Mouse (Mus musculus) hindbrain, embryonic 15.5 days (tissue): ENCODE measurements at regions not wholly inside any gene's neighbourhood (a gene's known extent, or its start where the extent isn't known, plus 50 kb on each side); places are given as distances from the start of the nearest gene placed in this dataset.

ENCODE experiments used
- ATAC-seq: fragments of 200-750 bp; cut with Nextera tagmentation; 2 replicates; pipeline ENCODE4 v1.8.0; 2017; ENCODE audit warnings: low read depth, moderate number of reproducible peaks, moderate TSS enrichment; ENCODE audit not compliant: low FRiP score
- H3K27ac ChIP-seq: fragments of 300-500 bp; sonication (generic); replicated peaks from 2 replicates; pipeline ENCODE4 v1.5.1; 2015; ENCODE audit warnings: mild to moderate bottlenecking, inconsistent platforms
- H3K27me3 ChIP-seq: fragments of 300-500 bp; sonication (generic); 2 replicates; pipeline ENCODE4 v1.6.1; 2015; ENCODE audit warnings: control low read depth, inconsistent platforms
- H3K36me3 ChIP-seq: fragments of 300-500 bp; sonication (generic); 2 replicates; pipeline ENCODE4 v1.6.1; 2015; ENCODE audit warnings: control low read depth, inconsistent platforms
- H3K4me1 ChIP-seq: fragments of 300-500 bp; sonication (generic); replicated peaks from 2 replicates; pipeline ENCODE4 v1.6.1; 2015; ENCODE audit warnings: control low read depth, inconsistent platforms
- H3K4me2 ChIP-seq: fragments of 300-500 bp; sonication (generic); 2 replicates; pipeline ENCODE4 v1.6.1; 2015; ENCODE audit warnings: moderate library complexity, mild to moderate bottlenecking, inconsistent platforms
- H3K4me3 ChIP-seq: fragments of 300-500 bp; sonication (generic); 2 replicates; pipeline ENCODE4 v1.5.1; 2015; ENCODE audit warnings: mild to moderate bottlenecking, inconsistent platforms
- H3K9ac ChIP-seq: fragments of 300-500 bp; sonication (generic); 2 replicates; pipeline ENCODE4 v1.6.1; 2015; ENCODE audit warnings: inconsistent platforms
- H3K9me3 ChIP-seq: fragments of 300-500 bp; sonication (generic); 2 replicates; pipeline ENCODE4 v1.6.1; 2016; ENCODE audit warnings: control low read depth, inconsistent platforms
- WGBS: fragments of 180-500 bp; shearing (Covaris S2); methylation state at CpG from one replicate; pipeline ENCODE4 v1.1.7; 2015; 5-methylcytosine and 5-hydroxymethylcytosine counted together

DNA sequence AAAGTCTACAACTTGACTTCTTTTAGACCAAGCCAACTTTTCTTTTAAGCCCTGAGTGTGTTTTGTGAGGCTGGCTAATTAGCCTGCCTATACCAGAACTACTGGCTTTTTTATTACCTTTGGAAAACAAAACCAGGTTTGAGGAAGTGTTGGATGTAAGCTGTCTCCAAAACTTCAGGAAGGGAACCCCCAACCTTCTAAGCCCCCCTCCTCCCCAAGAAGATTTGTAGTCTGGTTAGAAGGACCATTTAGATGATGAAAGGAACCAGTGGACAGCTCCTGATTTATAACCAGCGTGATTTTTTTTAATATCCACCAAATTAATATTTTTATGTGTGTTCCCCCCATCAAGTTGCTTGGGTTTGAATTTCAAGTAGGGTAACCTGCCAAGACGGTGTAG, 236.1 kb upstream of the Nfe2l3 start:
- 81% methylated on average over 2 of the region's 2 CpGs for WGBS
- H3K9ac ChIP-seq = no peak overlapping the region
- no peak overlapping the region for H3K4me3 ChIP-seq
- no peaks in the 10 kb centered on the region for H3K9me3 ChIP-seq
- peaks cover 7% of the 10 kb centered on the region for H3K4me1 ChIP-seq
- no peak overlapping the region for H3K4me2 ChIP-seq
- H3K36me3 ChIP-seq = no peaks in the 10 kb centered on the region
- peaks cover 2% of the 10 kb centered on the region; the same call in 1 of the 2 replicates for H3K27me3 ChIP-seq
- no peak overlapping the region for H3K27ac ChIP-seq
- ATAC-seq = no peak

DNA sequence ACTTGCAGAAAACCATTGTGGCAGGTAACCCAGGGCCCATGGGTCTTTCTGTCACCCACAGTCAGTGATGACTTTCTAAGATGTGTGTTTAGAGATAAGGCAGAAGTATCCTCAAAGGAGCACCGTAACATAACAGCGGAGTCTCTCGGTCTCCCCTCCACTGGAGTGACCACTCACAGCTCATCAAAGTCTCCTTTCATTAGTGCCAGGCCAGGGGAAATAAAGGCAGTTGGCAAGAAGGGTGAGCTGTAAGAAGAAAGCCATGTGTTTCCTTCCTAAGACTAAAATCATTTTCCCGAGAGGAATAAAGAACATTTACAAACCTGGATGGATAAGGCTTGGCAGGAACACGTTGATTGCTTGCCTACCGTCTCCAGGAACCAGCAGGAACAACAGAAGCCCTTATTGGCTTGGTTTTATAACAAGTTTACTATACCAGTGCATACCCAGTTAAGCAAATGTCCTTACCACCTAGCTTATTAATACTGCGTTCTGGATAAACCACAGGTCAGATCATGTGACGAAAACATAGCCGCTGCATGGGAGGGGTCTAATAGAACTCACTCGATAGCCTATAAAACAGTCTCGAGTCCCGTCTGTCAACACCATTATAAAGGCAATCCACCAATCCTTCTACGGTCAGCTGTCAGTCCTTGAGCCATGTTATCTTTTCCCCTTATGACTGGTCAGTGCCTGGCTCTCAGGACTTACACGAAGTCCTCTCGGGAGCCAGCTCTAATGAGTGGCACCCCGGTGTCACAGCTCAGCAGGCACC, 235.3 kb upstream of the Nfe2l3 start:
- Histone ChIP-seq H3K4me1 (peaks cover 7% of the 10 kb centered on the region), H3K36me3 (no peaks in the 10 kb centered on the region), H3K9me3 (no peaks in the 10 kb centered on the region), H3K4me2 (no peak overlapping the region), H3K9ac (no peak overlapping the region), H3K27ac (no peak overlapping the region), H3K4me3 (no peak overlapping the region), H3K27me3 (no peaks in the 10 kb centered on the region)
- WGBS = 80% methylated on average over 16 of the region's 16 CpGs
- ATAC-seq = no peak

DNA sequence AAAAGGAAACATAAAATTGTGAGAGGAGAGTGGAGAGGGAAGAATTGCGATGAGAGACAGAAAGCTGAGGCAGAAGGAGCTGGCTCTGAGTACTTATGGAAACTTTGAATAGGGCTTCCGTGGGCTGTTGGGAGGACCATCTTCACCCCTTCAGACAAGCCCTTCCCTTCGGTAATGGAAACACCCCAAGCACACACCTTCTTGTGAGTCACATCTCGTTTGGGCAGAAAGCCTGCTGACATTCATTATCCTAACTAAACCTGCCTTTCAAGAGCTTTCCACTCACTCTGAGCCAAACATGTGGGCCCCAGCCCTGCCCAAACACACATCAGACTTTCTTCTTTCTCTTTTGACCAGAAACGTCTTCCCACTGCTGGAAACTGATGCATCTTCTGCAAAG, 232.3 kb upstream of the Nfe2l3 start:
- Histone ChIP-seq H3K9me3 (no peaks in the 10 kb centered on the region), H3K4me2 (no peak overlapping the region), H3K9ac (no peak overlapping the region), H3K4me1 (no peaks in the 10 kb centered on the region), H3K27me3 (no peaks in the 10 kb centered on the region), H3K36me3 (no peaks in the 10 kb centered on the region), H3K4me3 (no peak overlapping the region), H3K27ac (no peak overlapping the region)
- ATAC-seq = no peak
- 69% methylated on average over 5 of the region's 5 CpGs for WGBS

- Histone ChIP-seq H3K27ac (no peak overlapping the region), H3K4me1 (no peaks in the 10 kb centered on the region), H3K9me3 (no peaks in the 10 kb centered on the region), H3K36me3 (no peaks in the 10 kb centered on the region), H3K27me3 (no peaks in the 10 kb centered on the region), H3K4me2 (no peak overlapping the region), H3K9ac (no peak overlapping the region), H3K4me3 (no peak overlapping the region)
- no peak for ATAC-seq
- WGBS = 74% methylated on average over 14 of the region's 14 CpGs
These were observed 231.6 kb upstream of the Nfe2l3 start for GRCm38 (mm10) chr6:51200837-51201236.

DNA sequence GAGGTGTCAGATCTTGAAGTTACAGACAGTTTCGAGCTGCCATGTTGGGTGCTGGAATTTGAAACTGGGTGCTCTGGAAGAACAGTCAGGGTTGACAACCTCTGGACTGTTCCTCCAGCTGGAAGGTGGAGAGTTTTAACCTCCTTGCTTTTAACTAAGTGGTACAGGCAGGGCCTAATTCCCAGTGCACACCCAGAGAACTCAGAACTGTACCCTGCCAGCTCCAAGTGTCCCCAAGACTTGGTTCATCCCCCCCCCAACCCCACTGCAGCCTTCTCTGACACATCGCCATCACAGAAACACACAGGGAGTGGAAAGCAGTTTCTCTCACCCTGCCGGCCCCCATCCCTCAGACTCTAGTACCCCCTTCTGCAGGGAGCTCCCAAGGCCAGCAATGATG, 228.2 kb upstream of the Nfe2l3 start:
- ATAC-seq = no peak
- Histone ChIP-seq H3K27me3 (no peaks in the 10 kb centered on the region), H3K4me3 (no peak overlapping the region), H3K4me2 (no peak overlapping the region), H3K27ac (no peak overlapping the region), H3K9me3 (no peaks in the 10 kb centered on the region), H3K4me1 (peaks cover 16% of the 10 kb centered on the region), H3K9ac (no peak overlapping the region), H3K36me3 (no peaks in the 10 kb centered on the region)
- WGBS = 78% methylated on average over 3 of the region's 3 CpGs

DNA sequence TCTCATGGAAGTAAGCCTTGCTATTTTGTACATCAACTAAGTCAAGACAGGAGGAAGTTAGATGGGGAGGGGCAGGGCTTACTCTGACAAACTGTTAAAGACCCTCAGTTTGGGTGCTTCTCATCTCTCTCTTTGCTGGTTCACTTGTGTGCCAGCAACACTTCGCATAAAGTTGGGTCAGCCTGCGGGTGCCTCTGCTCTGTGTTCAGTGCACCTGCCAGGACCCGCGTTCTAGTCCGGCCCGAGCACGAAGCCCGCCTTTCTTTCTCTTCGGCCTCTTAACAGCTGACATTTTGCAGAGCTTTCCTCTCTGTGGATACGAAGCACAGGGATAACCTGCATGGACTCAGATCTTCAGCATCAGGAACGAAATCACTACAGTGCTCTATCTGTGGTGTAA, 227.1 kb upstream of the Nfe2l3 start:
- WGBS = 84% methylated on average over 11 of the region's 11 CpGs
- Histone ChIP-seq H3K4me3 (no peak overlapping the region), H3K27ac (no peak overlapping the region), H3K9me3 (no peaks in the 10 kb centered on the region), H3K4me1 (peaks cover 25% of the 10 kb centered on the region), H3K27me3 (no peaks in the 10 kb centered on the region), H3K4me2 (no peak overlapping the region), H3K36me3 (no peaks in the 10 kb centered on the region), H3K9ac (no peak overlapping the region)
- ATAC-seq = no peak

DNA sequence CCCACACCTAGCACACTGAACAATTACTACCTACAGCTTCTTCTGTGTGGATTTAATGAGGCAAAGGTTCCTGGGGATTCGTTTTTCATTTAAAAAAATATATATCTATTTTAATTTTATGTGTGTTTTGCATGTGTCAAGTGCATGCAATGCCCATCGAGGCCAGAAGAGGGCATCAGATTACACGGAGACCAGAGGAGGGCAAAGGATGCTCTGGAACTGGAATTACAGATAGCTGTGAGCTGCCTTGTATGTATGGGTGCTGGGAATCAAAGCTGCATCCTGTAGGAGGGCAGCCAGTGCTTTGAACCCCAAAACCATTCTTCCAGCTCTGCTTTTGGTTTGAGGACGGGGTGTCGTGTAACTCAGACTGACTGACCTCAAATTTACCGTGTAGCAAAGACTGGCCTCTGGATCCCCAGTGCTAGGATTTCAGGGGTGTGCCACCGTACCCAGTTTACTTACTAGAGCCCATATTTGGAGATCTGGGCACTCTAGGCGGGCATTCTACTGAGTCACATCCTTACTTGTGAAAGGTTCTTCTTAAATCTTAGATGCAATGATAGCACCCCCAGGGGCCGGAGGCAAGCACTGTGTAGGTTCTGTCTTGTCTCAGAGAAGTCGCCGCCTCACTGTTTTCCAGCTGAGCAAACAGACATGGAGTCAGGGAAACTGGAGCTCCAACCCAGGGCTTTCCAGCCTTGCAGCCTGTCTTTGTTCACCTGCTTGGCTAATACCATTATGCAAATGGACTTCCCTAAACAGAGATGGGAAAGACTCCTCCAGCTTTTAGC, 225.6 kb upstream of the Nfe2l3 start:
- Histone ChIP-seq H3K27ac (peak overlapping the region; percentile 81), H3K4me3 (no peak overlapping the region), H3K36me3 (no peaks in the 10 kb centered on the region), H3K4me2 (peak overlapping the region; percentile 58), H3K9ac (no peak overlapping the region), H3K27me3 (no peaks in the 10 kb centered on the region), H3K4me1 (peaks cover 25% of the 10 kb centered on the region), H3K9me3 (no peaks in the 10 kb centered on the region)
- 10% methylated on average over 11 of the region's 11 CpGs for WGBS
- no peak; the same call in 1 of the 2 replicates for ATAC-seq

DNA sequence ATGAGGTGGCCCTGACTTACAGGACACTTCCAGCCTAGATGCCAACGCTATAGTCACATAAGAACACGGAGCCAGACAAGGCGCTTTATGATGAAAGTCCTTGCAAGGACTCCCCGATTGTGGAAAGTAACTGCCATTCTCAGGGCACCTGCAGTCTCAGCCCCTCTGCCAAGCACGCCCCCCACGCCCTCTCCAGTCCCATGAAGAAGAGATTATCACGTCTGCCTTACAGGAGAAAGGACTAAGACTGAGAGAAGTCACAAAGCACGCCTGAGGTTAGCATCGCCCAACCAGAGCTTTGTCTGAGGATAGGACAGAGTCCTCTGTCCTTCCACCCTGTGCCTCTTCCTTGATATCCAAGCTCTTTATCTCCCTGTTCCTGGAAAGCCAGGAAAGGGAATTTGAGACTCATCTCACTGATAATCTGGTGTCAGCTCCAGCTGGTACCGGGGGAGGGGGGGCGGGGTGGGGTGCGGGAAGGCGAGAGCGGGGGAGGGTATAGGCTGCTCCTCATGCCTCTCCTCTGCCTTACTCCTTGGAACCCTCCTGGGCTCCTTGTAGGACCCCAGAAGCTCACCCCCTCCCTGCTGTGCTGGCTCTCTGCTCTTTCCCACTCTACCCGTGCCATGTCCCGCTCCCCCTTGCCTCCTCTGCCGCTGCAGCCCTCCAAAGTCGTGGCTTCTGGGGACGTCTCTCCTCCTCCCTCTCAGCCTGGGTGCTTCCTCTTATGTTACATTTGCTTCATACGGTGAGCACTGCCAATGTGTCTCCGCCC, 224.7 kb upstream of the Nfe2l3 start:
- no peaks in the 10 kb centered on the region for H3K27me3 ChIP-seq
- 5% methylated on average over 21 of the region's 21 CpGs for WGBS
- peaks cover 25% of the 10 kb centered on the region for H3K4me1 ChIP-seq
- peak overlapping the region; percentile 44 for H3K9ac ChIP-seq
- no peaks in the 10 kb centered on the region for H3K9me3 ChIP-seq
- H3K36me3 ChIP-seq = no peaks in the 10 kb centered on the region
- ATAC-seq = 0 out of 2 replicates have a peak, but pooled peaks have one; percentile 43
- peak overlapping the region; percentile 81 for H3K27ac ChIP-seq
- peak overlapping the region; percentile 23 for H3K4me3 ChIP-seq
- H3K4me2 ChIP-seq = peak overlapping the region; percentile 58

DNA sequence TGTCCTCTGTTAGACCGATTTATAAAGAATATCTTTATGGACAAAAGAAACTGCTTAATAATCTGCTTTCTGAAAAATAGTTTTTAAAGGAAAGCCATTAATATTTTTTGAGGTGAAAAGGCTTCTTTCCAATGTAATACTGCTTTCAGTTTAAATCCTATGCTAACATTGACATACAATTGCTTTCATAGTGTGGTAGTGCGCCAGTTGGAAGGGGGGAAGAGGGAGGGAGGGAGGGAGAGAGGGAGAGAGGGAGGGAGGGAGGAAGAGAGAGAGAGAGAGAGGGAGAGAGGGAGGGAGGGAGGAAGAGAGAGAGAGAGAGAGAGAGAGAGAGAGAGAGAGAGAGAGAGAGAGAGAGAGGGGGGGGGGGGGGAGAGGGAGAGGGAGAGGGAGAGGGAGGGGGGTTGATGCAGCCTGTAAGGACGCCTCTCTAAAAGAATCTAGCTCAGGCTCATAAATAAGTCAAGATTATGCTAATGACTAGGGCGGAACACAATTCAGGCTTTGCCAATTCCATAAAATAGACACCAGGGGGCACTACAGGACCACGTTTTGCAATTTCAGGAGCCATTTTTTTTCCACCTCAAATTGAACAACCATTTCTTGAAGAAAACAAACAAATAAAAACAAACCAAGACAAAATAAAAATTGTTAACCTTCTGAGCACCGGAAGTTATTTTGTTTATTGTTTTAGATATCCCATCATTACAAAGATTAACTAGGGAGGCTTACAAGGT, 223.6 kb upstream of the Nfe2l3 start:
- no peak overlapping the region for H3K9ac ChIP-seq

GRCm38 (mm10) chr6:51211418-51211817, 221.1 kb upstream of the Nfe2l3 start:
- WGBS = 44% methylated on average over 7 of the region's 7 CpGs
- no peaks in the 10 kb centered on the region for H3K27me3 ChIP-seq
- H3K4me1 ChIP-seq = peaks cover 30% of the 10 kb centered on the region
- H3K36me3 ChIP-seq = no peaks in the 10 kb centered on the region
- H3K9me3 ChIP-seq = no peaks in the 10 kb centered on the region
- no peak overlapping the region for H3K4me2 ChIP-seq
- H3K27ac ChIP-seq = no peak overlapping the region
- no peak overlapping the region for H3K4me3 ChIP-seq
- no peak overlapping the region for H3K9ac ChIP-seq
- no peak for ATAC-seq

More for the DNA sequence above, 223.6 kb upstream of the Nfe2l3 start:
- WGBS = 1% methylated on average over 6 of the region's 6 CpGs
- no peak overlapping the region for H3K4me2 ChIP-seq
- no peak overlapping the region for H3K4me3 ChIP-seq
- H3K9me3 ChIP-seq = no peaks in the 10 kb centered on the region
- no peaks in the 10 kb centered on the region for H3K36me3 ChIP-seq
- H3K4me1 ChIP-seq = peaks cover 25% of the 10 kb centered on the region
- peak; percentile 74 for ATAC-seq
- no peaks in the 10 kb centered on the region for H3K27me3 ChIP-seq
- H3K27ac ChIP-seq = peak overlapping the region; percentile 67

- H3K9me3 ChIP-seq = no peaks in the 10 kb centered on the region
- H3K27me3 ChIP-seq = no peaks in the 10 kb centered on the region
- no peak for ATAC-seq
- peaks cover 25% of the 10 kb centered on the region for H3K4me1 ChIP-seq
- H3K9ac ChIP-seq = no peak overlapping the region
- H3K27ac ChIP-seq = no peak overlapping the region
- 73% methylated on average over 8 of the region's 8 CpGs for WGBS
- H3K4me3 ChIP-seq = no peak overlapping the region
- H3K4me2 ChIP-seq = no peak overlapping the region
- H3K36me3 ChIP-seq = no peaks in the 10 kb centered on the region
These were observed 220.3 kb upstream of the Nfe2l3 start for GRCm38 (mm10) chr6:51212216-51212615.
